Mouse (Mus musculus) MEL (cell line): ENCODE data around the gene Trim46. TPM values are rescaled to one million over a fixed set of nuclear protein-coding genes. Genes with fewer than 3 reads are reported as not detected.

Experiments used
- DNase-seq: peaks from one replicate; pipeline ENCODE4 v3.0.0; 2011; ENCODE audit warnings: low read depth, low spot score
- H3K27ac ChIP-seq: 2 replicates; pipeline ENCODE4 v1.5.1; 2012; ENCODE audit warnings: low read depth, mild to moderate bottlenecking, control low read depth, low read length, moderate library complexity; ENCODE audit not compliant: control insufficient read depth
- H3K27me3 ChIP-seq, 2 experiments: fragments of 150-350 bp in 1 of 2; sonication (generic) in 1 of 2; 2 replicates each; pipeline ENCODE4 v1.6.1; 2012; ENCODE audit warnings: low read length in 2 of 2, mild to moderate bottlenecking in 2 of 2, improper control_type of control experiment in 1 of 2, moderate library complexity in 1 of 2; ENCODE audit not compliant: insufficient read depth in 2 of 2, control insufficient read depth in 1 of 2
- H3K36me3 ChIP-seq, 2 experiments: 2 replicates each; pipeline ENCODE4 v1.6.1; 2012 to 2014; ENCODE audit warnings: low read length in 2 of 2, improper control_type of control experiment in 1 of 2, inconsistent platforms in 1 of 2, mild to moderate bottlenecking in 1 of 2; ENCODE audit not compliant: insufficient read depth in 2 of 2, control insufficient read depth in 1 of 2
- H3K4me1 ChIP-seq, 2 experiments: fragments of 150-350 bp in 1 of 2; sonication (generic) in 1 of 2; 2 replicates each; pipeline ENCODE4 v1.6.1; 2012; ENCODE audit warnings: low read length in 2 of 2, improper control_type of control experiment in 1 of 2, mild to moderate bottlenecking in 1 of 2; ENCODE audit not compliant: insufficient read depth in 2 of 2, control insufficient read depth in 1 of 2
- H3K4me3 ChIP-seq, 2 experiments: fragments of 150-350 bp in 1 of 2; sonication (generic) in 1 of 2; 2 replicates each; pipeline ENCODE4 v1.5.1; 2012; ENCODE audit warnings: low read depth in 2 of 2, low read length in 2 of 2, mild to moderate bottlenecking in 2 of 2, moderate library complexity in 2 of 2, control low read depth in 1 of 2, improper control_type of control experiment in 1 of 2; ENCODE audit not compliant: control insufficient read depth in 1 of 2, insufficient read depth in 1 of 2
- H3K79me2 ChIP-seq: 2 replicates; pipeline ENCODE4 v1.6.1; 2012; ENCODE audit warnings: mild to moderate bottlenecking, low read length, moderate library complexity; ENCODE audit not compliant: control insufficient read depth, poor library complexity, insufficient read depth
- H3K9ac ChIP-seq: 2 replicates; pipeline ENCODE4 v1.6.1; 2012; ENCODE audit warnings: low read depth, mild to moderate bottlenecking, control low read depth, low read length, moderate library complexity; ENCODE audit not compliant: control insufficient read depth, poor library complexity, severe bottlenecking
- H3K9me3 ChIP-seq: fragments of 150-350 bp; sonication (generic); replicated peaks from 2 replicates; pipeline ENCODE4 v1.6.1; 2012; ENCODE audit warnings: mild to moderate bottlenecking, low read length, improper control_type of control experiment, moderate library complexity; ENCODE audit not compliant: insufficient read depth
- BHLHE40 ChIP-seq: IDR thresholded peaks from 2 replicates; pipeline ENCODE4 v1.6.1; 2012; ENCODE audit warnings: low read depth, mild to moderate bottlenecking, inconsistent platforms, low read length, improper control_type of control experiment, borderline replicate concordance
- CHD1 ChIP-seq: IDR thresholded peaks from 2 replicates; pipeline ENCODE4 v1.6.1; 2012; ENCODE audit warnings: low read depth, mild to moderate bottlenecking, inconsistent platforms, low read length, improper control_type of control experiment
- CHD2 ChIP-seq: IDR thresholded peaks from 2 replicates; pipeline ENCODE4 v1.6.1; 2011; ENCODE audit warnings: low read length, improper control_type of control experiment
- CTCF ChIP-seq, 3 experiments: IDR thresholded peaks in 2 of 3; conservative IDR thresholded peaks in 1 of 3; 2 replicates each; pipeline ENCODE4 v1.5.1; 2011 to 2012; ENCODE audit warnings: low read length in 3 of 3, low read depth in 2 of 3, mild to moderate bottlenecking in 2 of 3, improper control_type of control experiment in 1 of 3, inconsistent platforms in 1 of 3, mixed read lengths in 1 of 3, moderate library complexity in 1 of 3; ENCODE audit not compliant: control insufficient read depth in 1 of 3, insufficient read depth in 1 of 3, poor library complexity in 1 of 3, severe bottlenecking in 1 of 3
- E2F4 ChIP-seq: IDR thresholded peaks from 2 replicates; pipeline ENCODE4 v1.6.1; 2011; ENCODE audit warnings: low read depth, low read length, improper control_type of control experiment, borderline replicate concordance
- ELF1 ChIP-seq: IDR thresholded peaks from 2 replicates; pipeline ENCODE4 v1.6.1; 2014; ENCODE audit warnings: low read depth, mild to moderate bottlenecking, inconsistent platforms, low read length, improper control_type of control experiment, moderate library complexity
- EP300 ChIP-seq, 2 experiments: IDR thresholded peaks; 2 replicates each; pipeline ENCODE4 v1.6.1; 2011; ENCODE audit warnings: improper control_type of control experiment in 2 of 2, low read length in 2 of 2, low read depth in 1 of 2, mild to moderate bottlenecking in 1 of 2
- ETS1 ChIP-seq: IDR thresholded peaks from 2 replicates; pipeline ENCODE4 v1.6.1; 2012; ENCODE audit warnings: low read depth, mild to moderate bottlenecking, inconsistent platforms, low read length, improper control_type of control experiment, moderate library complexity
- GABPA ChIP-seq: IDR thresholded peaks from 2 replicates; pipeline ENCODE4 v1.6.1; 2012; ENCODE audit warnings: low read depth, mild to moderate bottlenecking, inconsistent platforms, low read length, improper control_type of control experiment, moderate library complexity
- GATA1 ChIP-seq: IDR thresholded peaks from 2 replicates; pipeline ENCODE4 v1.6.1; 2011; ENCODE audit warnings: low read depth, low read length, improper control_type of control experiment
- HCFC1 ChIP-seq: IDR thresholded peaks from 2 replicates; pipeline ENCODE4 v1.6.1; 2012; ENCODE audit warnings: low read depth, mild to moderate bottlenecking, inconsistent platforms, low read length, improper control_type of control experiment, moderate library complexity
- KAT2A ChIP-seq: conservative IDR thresholded peaks from 2 replicates; pipeline ENCODE4 v1.6.1; 2012; ENCODE audit warnings: low read depth, low read length, improper control_type of control experiment, inconsistent platforms
- MAX ChIP-seq: IDR thresholded peaks from 2 replicates; pipeline ENCODE4 v1.6.1; 2011; ENCODE audit warnings: low read length, improper control_type of control experiment
- MEF2A ChIP-seq: IDR thresholded peaks from 2 replicates; pipeline ENCODE4 v1.6.1; 2014; ENCODE audit warnings: low read depth, mild to moderate bottlenecking, inconsistent platforms, low read length, improper control_type of control experiment; ENCODE audit not compliant: poor library complexity, insufficient replicate concordance, severe bottlenecking; ENCODE audit errors: extremely low read depth
- MYB ChIP-seq: IDR thresholded peaks from 2 replicates; pipeline ENCODE4 v1.6.1; 2011; ENCODE audit warnings: mild to moderate bottlenecking, low read depth, low read length, improper control_type of control experiment
- MYC ChIP-seq: IDR thresholded peaks from 2 replicates; pipeline ENCODE4 v1.6.1; 2011; ENCODE audit warnings: low read depth, mild to moderate bottlenecking, low read length, improper control_type of control experiment, moderate library complexity
- NRF1 ChIP-seq: IDR thresholded peaks from 2 replicates; pipeline ENCODE4 v1.6.1; 2014; ENCODE audit warnings: low read depth, mild to moderate bottlenecking, inconsistent platforms, low read length, improper control_type of control experiment, moderate library complexity; ENCODE audit not compliant: poor library complexity, insufficient read depth, severe bottlenecking
- POLR2A ChIP-seq, 2 experiments: IDR thresholded peaks; 2 replicates each; pipeline ENCODE4 v1.6.1; 2011 to 2012; ENCODE audit warnings: low read length in 2 of 2, mild to moderate bottlenecking in 2 of 2, control low read depth in 1 of 2, improper control_type of control experiment in 1 of 2, low read depth in 1 of 2, moderate library complexity in 1 of 2; ENCODE audit not compliant: control insufficient read depth in 1 of 2, insufficient read depth in 1 of 2, poor library complexity in 1 of 2
- POLR2AphosphoS2 ChIP-seq: IDR thresholded peaks from 2 replicates; pipeline ENCODE4 v1.6.1; 2011; ENCODE audit warnings: low read length, improper control_type of control experiment
- POLR2AphosphoS5 ChIP-seq: IDR thresholded peaks from 2 replicates; pipeline ENCODE4 v1.6.1; 2012; ENCODE audit warnings: low read depth, borderline replicate concordance, mild to moderate bottlenecking, inconsistent platforms, low read length, moderate library complexity, mixed read lengths
- RAD21 ChIP-seq: IDR thresholded peaks from 2 replicates; pipeline ENCODE4 v1.6.1; 2011; ENCODE audit warnings: mild to moderate bottlenecking, low read depth, low read length, improper control_type of control experiment
- TAL1 ChIP-seq: IDR thresholded peaks from 2 replicates; pipeline ENCODE4 v1.6.1; 2012; ENCODE audit warnings: mild to moderate bottlenecking, inconsistent platforms, low read length, moderate library complexity, mixed read lengths
- TBP ChIP-seq: IDR thresholded peaks from 2 replicates; pipeline ENCODE4 v1.8.0; 2011; ENCODE audit warnings: low read depth, low read length, improper control_type of control experiment
- TCF12 ChIP-seq: IDR thresholded peaks from 2 replicates; pipeline ENCODE4 v1.6.1; 2014; ENCODE audit warnings: low read depth, mild to moderate bottlenecking, inconsistent platforms, low read length, improper control_type of control experiment, moderate library complexity
- UBTF ChIP-seq: IDR thresholded peaks from 2 replicates; pipeline ENCODE4 v1.6.1; 2012; ENCODE audit warnings: low read depth, mild to moderate bottlenecking, inconsistent platforms, low read length, improper control_type of control experiment, moderate library complexity, borderline replicate concordance; ENCODE audit not compliant: insufficient read depth
- USF1 ChIP-seq: IDR thresholded peaks from 2 replicates; pipeline ENCODE4 v1.6.1; 2014; ENCODE audit warnings: low read depth, mild to moderate bottlenecking, inconsistent platforms, low read length, improper control_type of control experiment, moderate library complexity
- USF2 ChIP-seq, 2 experiments: IDR thresholded peaks; 2 replicates each; pipeline ENCODE4 v1.6.1; 2011 to 2012; ENCODE audit warnings: improper control_type of control experiment in 2 of 2, low read length in 2 of 2, borderline replicate concordance in 1 of 2, inconsistent platforms in 1 of 2, low read depth in 1 of 2, mild to moderate bottlenecking in 1 of 2; ENCODE audit not compliant: insufficient read depth in 1 of 2
- ZC3H11A ChIP-seq: IDR thresholded peaks from 2 replicates; pipeline ENCODE4 v1.6.1; 2012; ENCODE audit warnings: low read depth, mild to moderate bottlenecking, inconsistent platforms, low read length, improper control_type of control experiment
- ZMIZ1 ChIP-seq: IDR thresholded peaks from 2 replicates; pipeline ENCODE4 v1.6.1; 2012; ENCODE audit warnings: low read depth, mild to moderate bottlenecking, inconsistent platforms, low read length, improper control_type of control experiment, moderate library complexity
- polyA plus RNA-seq, 2 experiments: library from polyadenylated mRNA; stranded (reverse) in 1 of 2; unstranded in 1 of 2; fragments of >175 nt in 1 of 2; fragments of >200 nt in 1 of 2; gene quantifications; 2 replicates each; pipeline versions ENCODE4 v1.2.1 to v1.2.4; 2012; ENCODE audit warnings: low replicate concordance in 2 of 2, low read depth in 1 of 2; ENCODE audit not compliant: insufficient read length in 2 of 2, insufficient read depth in 1 of 2, missing spikeins in 1 of 2
- total RNA-seq: library from RNA; depleted of rRNA; stranded (reverse); fragments of 300-350 nt; gene quantifications from 2 replicates; pipeline ENCODE4 v1.2.3, GENCODE M21; 2012

Gene Trim46
- total and polyA plus RNA-seq, 3 experiments = 3.3 to 7.7 TPM; not detected in 1

DNA sequence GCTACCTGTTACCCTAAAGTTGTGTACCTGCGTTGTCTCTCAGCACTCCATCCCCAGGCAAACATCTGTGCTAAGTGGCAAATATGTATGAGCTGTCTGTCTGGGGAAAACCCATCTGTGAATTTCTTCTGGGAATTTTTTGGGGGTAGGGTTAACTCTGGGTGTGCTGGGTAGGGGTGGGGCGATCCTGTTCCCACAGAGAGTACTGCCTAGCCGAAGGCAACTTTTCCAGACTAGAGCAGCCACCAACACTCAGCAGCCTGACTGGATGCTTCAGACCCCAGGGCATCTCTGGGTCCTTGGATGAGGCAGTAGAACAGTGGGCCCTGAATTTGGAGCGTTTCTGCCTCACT lies 36.2 kb upstream of the Trim46 start:
- Histone ChIP-seq H3K79me2 (no peaks in the 10 kb centered on the region), H3K9ac (no peak overlapping the region), H3K36me3 (no peaks in the 10 kb centered on the region), H3K27ac (no peak overlapping the region), H3K27me3 (peaks cover 31 to 41% of the 10 kb centered on the region in 2 experiments), H3K4me3 (no peak overlapping the region), H3K4me1 (0 out of 4 replicates have a peak, but pooled peaks cover 0 to 6% of the 10 kb centered on the region in 2 experiments), H3K9me3 (no peaks in the 10 kb centered on the region)
- no peak for DNase-seq
- no peak for TF ChIP-seq CTCF (IDR thresholded peaks at IDR 0.05 in 2 of 3, conservative IDR thresholded peaks at IDR 0.05 in 1 of 3; ENCODE audit: control insufficient read depth in 1 of 3, insufficient read depth in 1 of 3, low read depth in 2 of 3, low read length in 3 of 3, poor library complexity in 1 of 3, severe bottlenecking in 1 of 3)

DNA sequence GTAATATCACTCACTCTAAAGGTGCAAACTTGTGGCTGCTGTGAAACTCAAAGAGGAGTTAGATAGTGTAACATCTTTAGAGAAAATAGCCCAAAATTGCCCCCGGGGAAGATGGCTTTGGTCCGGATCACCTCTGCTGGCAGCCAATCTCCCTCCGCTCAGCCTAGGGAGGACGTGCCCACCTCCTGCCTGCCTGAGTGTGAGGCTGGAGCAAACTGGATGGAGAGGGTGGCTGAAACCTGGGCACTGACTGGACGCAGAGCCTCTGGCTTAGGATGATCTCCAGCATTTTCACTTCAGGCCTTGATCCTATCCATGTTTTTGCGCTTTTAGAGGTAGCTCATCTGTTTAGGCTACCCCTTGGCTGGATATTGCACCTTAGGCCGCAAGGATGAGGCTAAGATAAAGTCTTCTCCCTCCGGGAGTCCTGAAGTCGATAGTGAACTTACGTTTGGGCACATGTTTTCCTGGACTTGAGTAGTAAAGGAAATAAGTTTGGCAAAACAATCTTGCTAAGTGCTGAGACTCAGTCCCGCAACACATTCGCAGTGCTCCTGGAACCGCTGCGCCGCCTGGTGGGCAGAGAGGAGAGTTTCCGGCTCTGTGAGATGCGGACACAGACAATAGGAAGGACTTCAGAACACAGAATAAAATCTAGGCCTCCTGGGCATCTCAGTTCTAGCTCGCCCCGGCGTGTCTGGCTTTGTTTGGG lies 35.6 kb upstream of the Trim46 start:
- no peaks in the 10 kb centered on the region for H3K79me2 ChIP-seq
- no peaks in the 10 kb centered on the region for H3K9me3 ChIP-seq
- no peak overlapping the region for H3K27ac ChIP-seq
- peak; percentile 87 for DNase-seq
- no peaks in the 10 kb centered on the region for H3K36me3 ChIP-seq
- H3K4me3 ChIP-seq = no peak overlapping the region
- 0 out of 4 replicates have a peak, but pooled peaks cover 0 to 6% of the 10 kb centered on the region in 2 experiments for H3K4me1 ChIP-seq
- H3K9ac ChIP-seq = no peak overlapping the region
- H3K27me3 ChIP-seq = peaks cover 31 to 39% of the 10 kb centered on the region in 2 experiments
- TF ChIP-seq E2F4 (no peak), ETS1 (no peak), BHLHE40 (peak; percentile 45; the same call in 1 of the 2 replicates), EP300 (IDR thresholded peaks at IDR 0.05; ENCODE audit: low read depth in 1 of 2, low read length in 2 of 2) (no peak), CTCF (IDR thresholded peaks at IDR 0.05 in 2 of 3, conservative IDR thresholded peaks at IDR 0.05 in 1 of 3; ENCODE audit: control insufficient read depth in 1 of 3, insufficient read depth in 1 of 3, low read depth in 2 of 3, low read length in 3 of 3, poor library complexity in 1 of 3, severe bottlenecking in 1 of 3) (peak; percentile 99), POLR2AphosphoS5 (no peak), POLR2A (IDR thresholded peaks at IDR 0.05; ENCODE audit: control insufficient read depth in 1 of 2, insufficient read depth in 1 of 2, low read depth in 1 of 2, low read length in 2 of 2, poor library complexity in 1 of 2) (no peak), KAT2A (no peak), GATA1 (no peak), TAL1 (no peak), MEF2A (no peak), POLR2AphosphoS2 (no peak), USF2 (IDR thresholded peaks at IDR 0.05; ENCODE audit: borderline replicate concordance in 1 of 2, insufficient read depth in 1 of 2, low read depth in 1 of 2, low read length in 2 of 2) (no peak), MYB (no peak), MYC (0 out of 2 replicates have a peak, but pooled peaks have one; percentile 40), MAX (no peak), RAD21 (peak; percentile 92), UBTF (no peak), CHD1 (no peak), GABPA (no peak; the same call in 1 of the 2 replicates), ELF1 (peak; percentile 67), ZC3H11A (peak; percentile 91), TBP (no peak), HCFC1 (0 out of 2 replicates have a peak, but pooled peaks have one; percentile 52), TCF12 (no peak), NRF1 (no peak), CHD2 (no peak), ZMIZ1 (no peak), USF1 (0 out of 2 replicates have a peak, but pooled peaks have one; percentile 11)
